Mouse (Mus musculus): Measurements from ENCODE around the gene Il3ra.

Il3ra gene

DNA sequence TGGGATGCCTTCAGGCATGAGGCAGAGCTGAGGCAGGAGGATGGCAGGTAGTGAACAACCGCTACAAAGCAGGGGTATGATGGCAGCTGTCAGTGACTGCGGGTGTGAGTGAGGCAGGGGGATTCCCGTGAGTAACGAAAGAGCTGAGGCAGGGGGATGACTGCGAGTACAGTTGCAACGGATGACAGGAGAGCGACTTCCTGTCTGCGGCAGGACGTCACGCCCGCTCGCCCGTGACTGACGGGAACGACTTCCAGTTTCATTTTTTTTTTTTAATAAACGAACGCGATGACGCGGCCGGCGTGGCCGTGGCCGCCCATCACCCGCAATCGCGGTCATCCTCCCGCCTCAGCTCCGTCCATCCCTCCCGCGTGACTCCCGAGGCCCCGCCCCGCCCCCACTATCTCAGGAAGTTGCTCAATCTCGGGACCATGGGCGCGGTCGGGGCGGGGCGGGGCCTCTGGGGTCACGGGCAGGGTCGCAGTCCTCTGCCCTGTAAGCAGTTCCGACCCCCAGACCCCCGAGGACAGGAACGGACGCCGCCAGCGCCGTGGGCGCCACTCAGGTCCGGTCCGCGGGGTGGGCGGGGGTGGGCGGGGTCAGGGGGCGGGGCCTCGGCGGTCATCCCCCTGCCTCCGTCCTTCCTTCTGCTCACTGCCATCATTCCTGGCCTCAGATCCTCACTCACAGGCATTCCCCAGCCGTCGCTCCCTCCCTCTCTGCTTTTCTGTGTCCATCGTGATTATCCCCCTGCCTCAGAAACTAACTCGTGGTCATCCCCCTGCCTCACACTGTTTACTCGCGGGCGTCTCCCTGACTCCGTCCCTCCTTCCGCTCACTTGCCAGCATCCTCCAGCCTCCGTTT, at the start of gene Il3ra:
TSS of gene Il3ra (plus strand) at position 328 of the 865 bp plus-strand sequence.
- DNase-seq = peak; percentile 74

DNA sequence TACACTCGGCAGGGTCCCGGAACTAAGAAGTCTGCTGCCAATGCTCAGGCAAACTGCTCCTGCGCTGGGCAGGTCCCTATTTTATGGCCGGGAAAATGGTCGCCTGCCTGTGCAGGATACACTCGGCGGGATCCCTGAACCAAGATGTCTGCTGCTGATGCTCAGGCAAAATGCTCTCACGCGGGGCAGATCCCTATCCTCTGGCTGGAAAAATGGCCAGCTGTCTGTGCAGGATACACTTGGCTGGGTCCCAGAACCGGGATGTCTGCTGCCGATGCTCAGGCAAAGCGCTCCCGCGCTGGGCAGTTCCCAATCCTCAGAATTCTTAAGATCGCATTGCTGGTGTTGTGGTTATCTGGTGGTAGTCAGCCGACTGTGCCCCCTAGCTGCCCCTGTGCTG, 37.1 kb upstream of the Il3ra start:
- no peak for DNase-seq

DNA sequence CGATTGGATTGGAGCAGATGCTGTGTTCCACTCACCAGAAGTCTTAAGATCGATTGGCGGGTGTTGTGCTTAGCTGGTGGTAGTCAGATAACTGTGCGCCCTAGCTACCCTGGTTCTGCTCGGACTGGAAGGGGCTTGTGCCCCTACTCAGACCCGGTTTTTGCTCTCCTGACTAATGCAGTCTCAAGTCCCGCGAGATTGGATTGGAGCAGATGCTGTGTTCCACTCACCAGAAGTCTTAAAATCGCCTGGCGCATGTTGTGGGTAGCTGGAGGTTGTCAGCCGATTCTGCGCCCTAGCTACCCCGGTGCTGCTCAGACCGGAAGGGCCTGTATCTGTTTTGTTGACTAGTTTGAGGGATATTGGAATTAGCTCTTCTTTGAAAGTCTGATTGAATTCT, 36.7 kb upstream of the Il3ra start:
- DNase-seq = no peak

DNA sequence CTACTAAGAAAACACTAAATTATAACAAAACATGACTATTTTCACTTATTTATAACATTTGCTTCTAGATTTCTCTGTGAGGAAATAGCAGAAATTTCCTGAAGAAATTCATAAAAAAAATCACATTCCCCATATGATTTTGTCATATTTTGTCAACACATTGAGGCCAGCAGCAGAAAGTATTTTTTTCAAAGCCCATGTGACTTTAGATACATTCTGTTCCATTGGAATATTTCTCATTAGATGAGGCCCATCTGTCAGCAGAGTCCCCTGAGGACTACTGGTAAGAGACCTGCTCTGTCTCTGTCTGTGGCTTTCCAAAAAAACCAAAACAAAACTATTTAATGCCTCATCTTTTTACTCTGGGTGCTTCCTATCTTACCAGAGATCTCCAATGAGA, 23.5 kb upstream of the Il3ra start, which contains the start of gene Olfr31:
TSS of gene Olfr31 (plus strand) at position 301 of the 400 bp plus-strand sequence.
- no peak for DNase-seq

DNA sequence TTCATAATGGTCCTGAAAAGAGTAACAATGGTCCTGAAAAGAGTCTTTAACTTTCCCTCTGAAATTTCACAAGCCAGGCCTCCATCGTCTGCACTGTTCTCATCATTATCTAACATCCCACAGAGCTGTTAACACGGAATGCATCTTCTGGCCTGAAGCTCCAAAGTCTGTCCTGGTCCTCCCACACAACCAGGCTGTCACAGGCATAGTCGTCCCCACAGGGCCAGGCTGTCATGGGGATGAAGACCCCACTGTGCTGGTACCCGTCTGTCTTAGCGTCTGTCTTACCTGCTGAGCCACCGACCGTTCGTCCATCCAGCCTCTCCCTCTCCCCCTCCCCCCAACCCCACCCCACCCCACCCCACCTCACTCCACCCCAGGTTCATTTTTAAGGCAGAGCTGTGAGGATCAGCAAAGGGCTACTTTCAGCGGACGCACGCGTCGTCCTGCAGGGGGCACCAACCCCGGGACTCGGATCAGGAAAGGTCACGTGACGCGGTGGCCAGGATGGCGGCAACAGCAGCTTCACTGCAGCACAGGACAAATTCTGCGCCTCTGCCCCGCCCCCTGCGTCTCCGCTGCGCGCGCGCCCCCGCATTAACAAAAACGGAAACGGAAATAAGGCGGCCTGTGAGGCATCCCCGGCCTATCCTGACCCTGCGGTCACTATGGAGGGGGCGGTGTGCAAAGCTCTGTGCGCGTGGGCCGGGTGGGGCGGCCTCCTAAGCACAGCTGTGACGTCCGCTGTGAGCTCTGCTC, 783 bp upstream of the Il3ra start:
- peak; percentile 85 for DNase-seq

DNA sequence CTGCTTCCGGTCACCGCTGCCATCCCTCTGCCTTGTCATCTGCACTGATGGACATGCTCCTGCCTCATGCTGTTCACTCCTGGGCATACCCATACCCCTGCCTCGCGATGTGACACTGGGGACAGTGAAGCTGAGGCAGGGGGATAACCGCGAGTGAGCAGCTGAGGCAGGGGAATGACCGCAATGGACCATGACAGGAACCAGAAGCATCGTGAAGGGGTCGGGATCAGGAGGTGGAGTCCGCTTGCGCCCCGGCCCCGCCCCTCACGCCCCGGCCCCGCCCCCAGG, 682 bp downstream of the Il3ra start:
- DNase-seq = peak; percentile 3

DNA sequence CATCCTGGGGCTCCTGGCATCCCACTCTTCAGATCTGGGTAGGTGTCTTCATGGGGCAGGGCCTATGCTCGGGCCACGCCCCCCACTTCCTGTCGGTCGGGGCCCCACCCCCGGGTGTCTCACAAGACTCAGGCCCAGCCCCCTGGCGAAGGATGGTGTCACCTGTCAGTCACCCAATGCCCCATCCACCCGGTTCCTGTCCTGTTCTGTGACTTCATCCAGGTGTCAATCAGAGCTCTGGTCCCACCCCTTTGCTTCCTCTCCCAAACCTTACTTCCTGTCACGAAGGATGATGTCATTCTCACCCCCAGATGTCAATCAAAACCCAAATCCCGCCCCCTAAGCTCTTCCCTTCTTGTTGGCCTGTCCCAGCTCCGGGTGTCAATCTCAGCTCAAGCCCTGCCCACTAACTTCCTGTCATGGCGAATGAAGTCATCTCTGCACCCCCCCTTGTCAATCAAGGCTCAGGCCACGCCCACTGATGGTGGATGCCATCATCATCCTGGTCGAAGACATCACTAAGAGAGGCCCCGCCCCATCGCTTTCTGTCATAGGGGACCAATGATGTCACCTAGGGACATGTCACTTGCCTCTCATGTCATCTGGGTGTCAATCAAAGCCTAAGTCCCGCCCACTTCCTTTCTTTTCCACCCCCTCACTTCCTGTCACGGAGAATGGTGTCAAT, 1.2 kb downstream of the Il3ra start:
- DNase-seq = peak; percentile 23

DNA sequence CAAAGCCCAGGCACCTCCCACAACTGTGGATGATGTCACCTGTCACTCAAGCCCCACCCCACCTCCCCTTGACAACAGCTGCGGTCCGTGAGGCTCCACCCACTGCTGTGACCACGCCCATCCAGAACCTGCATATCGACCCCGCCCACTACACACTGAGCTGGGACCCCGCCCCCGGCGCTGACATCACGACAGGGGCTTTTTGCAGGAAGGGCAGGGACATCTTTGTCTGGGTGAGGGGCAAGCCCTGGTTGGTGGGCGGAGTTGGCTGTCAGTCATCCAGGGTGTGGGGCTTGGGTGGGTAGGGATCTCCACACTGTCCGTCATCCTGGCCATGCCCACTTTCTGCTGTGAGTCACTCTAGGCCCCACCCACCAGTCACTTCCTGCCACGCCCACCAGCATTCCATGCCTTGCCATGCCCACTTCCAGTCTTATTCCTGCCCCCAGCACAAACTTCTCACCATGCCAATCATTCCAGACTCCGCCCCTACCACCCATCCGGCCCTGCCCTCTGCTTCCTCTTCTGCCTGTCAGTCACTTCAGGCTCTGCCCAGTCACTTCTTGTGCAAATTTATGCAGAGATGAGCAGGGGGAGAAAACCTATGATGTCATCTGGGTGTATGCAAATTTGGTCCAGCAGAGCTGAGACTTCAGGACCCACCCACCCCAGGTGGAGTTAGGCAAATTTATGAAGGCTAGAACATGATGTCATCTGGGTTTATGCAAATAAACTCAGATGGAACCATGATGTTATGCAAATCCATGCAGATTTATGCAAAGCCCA, 2.0 kb downstream of the Il3ra start:
- peak; percentile 49 for DNase-seq

DNA sequence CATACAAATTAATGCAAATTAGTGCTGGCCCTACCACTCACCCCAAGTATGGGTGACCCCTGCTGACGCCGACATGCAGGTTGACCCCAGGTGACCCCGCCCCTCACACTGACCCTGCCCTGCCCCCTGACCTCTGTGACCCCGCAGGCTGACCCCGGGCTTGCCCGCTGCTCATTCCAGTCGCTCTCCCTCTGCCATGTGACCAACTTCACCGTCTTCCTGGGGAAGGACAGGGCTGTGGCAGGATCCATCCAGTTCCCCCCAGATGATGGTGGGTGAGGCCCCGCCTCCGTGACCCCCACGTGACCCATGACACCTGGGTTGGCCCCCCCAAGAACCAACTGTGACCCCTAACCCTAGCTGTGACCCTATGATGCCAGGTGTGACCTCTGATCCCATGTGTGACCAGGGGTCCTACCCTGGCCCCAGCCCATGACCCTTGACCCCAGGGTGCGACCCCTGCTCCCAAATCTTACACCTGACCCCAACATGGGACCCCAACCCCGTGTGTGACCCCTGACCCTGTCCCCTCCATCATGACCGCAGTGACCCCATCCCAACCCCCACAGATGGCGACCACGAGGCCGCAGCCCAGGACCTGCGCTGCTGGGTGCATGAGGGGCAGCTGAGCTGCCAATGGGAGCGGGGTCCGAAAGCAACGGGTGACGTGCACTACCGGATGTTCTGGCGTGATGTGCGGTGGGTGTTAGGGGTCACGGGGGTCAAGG, 2.8 kb downstream of the Il3ra start:
- peak; percentile 4 for DNase-seq

DNA sequence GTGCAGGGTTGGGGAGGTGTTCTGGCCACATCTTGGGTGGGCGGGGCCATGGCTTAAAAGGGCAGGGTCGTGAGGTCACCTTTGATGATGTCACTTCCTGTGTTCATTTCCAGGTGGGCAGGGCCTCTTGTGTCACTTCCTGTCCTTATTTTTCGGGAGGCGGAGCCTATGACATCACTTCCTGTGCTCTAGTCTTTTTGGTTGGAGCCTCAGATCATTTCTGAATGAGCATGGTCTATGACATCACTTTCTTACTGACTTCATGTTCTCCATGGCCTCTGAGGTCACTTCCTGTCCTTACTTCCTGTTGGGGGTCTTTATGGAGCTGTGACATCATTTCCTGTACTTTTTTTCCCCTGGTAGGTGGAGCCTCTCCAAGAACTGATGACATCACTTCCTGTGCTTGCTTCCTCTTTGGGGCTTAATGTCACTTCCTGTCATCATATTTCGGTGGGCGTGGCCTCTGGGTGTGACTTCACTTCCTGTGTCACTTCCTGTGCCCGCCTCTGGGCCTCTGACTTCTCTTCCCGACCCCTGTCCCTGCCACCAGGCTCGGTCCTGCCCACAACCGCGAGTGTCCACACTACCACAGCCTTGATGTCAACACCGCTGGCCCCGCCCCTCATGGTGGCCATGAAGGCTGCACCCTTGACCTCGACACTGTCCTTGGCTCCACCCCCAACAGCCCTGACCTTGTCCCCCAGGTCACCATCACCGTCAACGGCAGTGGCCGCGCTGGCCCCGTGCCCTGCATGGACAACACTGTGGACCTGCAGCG, 3.6 kb downstream of the Il3ra start:
- peak; percentile 2 for DNase-seq

DNA sequence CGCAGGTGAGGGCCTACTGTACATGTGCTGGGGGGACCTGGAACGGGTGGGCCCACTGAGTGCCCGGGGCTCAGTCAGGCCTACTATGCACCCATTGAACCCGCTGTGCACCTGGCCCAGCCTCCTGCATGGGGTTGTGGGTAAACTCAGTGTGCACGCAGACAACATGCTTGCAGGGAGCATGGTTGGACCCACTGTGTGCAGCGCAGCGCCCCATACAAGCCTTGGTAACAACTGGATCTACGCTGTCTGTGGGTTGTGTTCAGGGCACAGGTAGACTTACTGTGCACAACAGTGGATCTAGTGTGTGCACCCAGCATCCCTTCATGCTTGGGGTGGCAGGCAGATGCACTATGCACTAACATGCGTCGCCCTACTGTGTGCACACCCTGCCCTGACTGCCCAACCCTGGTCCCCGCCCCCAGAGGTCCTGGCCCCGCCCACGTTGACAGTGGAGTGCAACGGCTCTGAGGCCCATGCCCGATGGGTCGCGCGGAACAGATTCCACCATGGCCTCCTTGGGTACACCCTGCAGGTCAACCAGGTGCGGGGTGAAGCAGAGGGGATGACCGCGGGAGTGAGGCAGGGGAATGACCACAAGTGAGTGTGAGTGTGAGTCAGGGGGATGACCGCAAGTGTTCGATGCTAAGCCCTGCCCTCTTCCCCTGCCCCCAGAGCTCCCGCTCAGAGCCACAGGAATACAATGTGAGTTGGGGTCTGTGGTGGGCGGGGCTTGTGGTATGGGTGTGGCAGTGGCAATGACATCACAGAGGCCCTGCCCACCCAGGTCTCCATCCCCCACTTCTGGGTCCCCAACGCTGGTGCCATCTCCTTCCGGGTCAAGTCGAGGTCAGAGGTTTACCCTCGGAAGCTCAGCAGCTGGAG, 4.4 kb downstream of the Il3ra start:
- DNase-seq = peak; percentile 3

DNA sequence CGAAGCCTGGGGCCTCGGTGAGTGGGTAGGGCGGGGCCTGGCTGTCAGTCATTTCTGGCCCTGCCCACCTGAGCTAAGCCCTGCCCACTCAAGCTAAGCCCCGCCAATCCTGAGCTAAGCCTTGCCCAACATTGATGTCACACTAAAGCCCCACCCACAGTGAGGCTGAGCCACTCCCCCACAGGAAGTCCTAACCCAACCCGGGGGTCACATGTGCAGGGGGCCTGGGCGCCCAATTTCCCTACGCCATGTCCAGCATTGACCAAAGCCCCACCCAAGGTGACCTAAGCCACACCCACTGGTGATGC, 5.0 kb downstream of the Il3ra start:
- no peak for DNase-seq

DNA sequence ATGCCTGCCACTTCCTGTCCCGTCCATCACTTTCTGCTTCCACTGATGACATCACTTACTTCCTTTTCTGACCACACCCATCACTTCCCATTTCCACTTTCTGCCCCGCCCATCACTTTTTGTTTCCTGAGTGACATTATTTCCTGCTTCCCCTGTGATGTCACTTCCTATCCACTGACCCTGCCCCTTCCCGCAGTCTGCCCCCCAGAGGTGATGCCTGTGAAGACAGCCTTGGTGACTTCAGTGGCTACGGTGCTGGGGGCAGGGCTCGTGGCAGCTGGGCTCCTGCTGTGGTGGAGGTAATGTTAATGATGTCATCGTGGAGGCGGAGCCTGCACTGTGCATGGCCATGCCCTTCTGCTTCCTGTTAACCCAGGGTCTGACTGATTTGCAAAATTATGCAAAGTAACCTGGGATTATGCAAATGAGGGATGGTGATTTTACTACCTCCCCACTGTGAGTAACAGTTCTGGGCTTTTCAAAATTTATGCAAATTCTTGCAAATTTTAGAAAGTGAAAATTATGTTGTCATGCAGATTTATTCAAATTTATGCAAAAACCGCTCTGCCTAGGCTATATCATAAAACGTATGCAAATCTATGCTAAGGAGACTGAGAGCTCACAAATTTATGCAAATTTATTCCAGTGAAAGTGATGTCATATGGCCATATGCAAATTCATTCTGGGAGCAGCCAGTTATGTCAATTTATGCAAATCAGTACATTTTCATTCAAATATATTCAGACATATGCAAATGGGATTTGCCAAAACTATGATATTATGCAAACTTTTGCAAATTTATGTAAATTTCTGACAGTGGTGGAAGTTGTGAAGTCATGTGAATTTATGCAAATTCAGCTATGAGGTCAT, 5.9 kb downstream of the Il3ra start:
- DNase-seq = peak; percentile 7

DNA sequence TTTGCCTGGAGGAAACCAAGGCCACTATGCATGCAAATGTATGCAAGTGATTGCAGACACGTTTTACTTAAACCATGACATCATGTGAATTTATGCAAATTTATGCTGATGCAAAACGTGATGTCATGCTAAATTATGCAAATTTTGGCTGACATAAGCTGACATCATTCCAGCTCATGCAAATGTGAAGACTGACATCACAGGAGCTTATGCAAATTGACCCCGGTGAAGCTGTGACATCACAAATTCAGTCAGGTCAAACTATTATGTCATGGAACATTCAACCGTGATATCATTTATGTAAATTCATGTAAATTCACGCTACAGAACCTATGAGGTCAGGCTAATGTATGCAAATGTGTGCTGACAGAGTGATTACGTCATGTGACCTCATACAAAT, 6.5 kb downstream of the Il3ra start:
- no peak for DNase-seq

DNA sequence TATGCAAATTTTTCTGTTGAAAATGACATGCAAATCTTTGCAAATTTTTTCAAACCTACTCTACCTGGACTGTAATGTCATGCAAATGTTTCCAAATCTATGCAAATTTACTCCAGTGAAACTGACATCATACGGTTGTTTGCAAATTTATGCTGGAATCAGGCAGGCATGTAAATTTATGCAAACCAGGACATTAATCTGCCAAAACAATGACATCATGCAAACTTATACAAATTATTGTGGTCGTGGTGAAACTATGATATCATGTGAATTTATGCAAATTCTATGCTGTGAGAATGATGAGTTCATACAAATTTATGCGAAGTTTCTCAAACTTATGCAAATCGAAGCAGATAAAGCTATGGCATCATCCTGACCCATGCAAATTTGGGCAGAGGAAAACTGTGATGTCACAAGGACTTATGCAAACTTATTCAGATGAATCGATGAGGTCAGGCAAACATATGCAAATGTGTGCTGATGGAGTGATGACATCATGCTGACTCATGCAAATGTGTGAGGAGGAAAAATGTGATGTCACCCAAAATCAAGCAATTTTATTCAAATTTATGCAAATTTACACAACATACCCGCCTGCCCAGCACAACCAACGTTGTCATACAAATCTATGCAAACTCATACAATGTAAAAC, 7.1 kb downstream of the Il3ra start:
- no peak for DNase-seq

DNA sequence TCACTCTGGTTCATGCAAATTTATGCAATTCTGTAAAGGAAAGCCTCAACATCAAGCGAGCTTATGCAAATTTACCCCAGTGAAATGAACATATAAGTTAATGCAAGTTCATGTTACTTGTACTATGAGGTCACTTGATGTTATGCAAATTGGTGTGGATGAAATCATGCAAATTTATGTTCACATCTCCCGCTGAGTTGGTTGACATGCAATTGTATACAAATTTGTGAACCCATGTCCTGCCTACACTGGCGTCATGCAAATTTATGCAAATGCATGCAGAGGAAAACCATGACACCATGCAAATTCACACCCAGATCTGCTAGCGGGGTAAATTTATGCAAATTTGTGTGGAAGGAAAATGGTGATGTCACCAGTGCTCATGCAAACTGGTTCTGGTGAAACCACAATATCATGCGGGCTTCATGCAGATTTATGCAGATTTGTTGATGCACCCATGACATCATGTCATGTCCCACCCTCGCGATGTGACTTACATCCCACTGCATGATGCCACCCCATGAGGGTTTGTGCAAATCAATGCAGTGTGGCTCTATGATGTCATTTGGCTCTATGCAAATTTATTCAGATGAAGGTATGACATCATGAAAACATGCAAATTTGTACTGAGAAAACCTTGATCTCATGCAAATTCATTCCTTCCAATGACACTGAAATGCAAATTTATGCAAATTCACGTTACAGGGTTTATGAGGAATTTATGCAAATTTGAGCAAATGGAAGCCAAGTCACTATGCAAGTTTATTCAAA, 7.8 kb downstream of the Il3ra start:
- no peak for DNase-seq

DNA sequence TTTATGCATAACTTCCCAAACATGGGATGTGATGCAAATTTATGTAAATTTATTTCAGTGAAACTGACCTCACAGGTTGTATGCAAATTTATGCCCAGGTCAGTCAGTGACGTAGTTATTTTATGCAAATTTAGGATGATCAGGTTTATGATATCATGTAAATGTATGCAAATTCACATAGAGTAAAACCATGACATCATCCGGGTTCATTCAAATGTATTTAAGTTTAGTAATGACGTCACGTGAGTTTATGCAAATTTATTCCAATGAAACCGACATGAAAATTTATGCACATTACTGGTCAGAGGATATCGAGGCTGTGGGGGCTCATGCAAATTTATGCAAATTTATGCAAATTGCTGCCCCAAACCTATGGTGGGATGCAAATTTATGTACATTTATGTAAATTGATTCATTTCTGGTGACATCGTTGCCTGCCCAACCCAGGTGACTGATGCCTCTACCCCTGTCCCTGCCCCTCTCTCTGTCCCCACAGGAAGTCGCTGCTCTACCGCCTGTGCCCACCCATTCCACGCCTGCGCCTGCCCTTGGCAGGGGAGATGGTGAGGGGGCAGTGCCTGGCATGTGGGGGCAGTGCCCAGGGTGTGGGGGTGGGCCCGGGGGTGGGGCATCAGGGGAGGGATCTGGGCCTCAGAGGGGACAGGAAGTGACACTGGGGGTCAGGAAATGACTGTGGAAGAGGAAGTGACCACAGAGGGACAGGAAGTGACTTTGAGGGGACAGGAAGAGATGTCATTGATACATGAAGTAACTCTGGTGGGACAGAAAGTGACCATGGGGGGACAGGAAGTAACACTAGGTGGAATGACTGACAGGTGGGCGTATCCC, 8.7 kb downstream of the Il3ra start:
- no peak for DNase-seq

All from right cerebral cortex, adult 18-20 months (tissue).